Mouse (Mus musculus): Measurements from ENCODE around the gene Alpl.

DNA sequence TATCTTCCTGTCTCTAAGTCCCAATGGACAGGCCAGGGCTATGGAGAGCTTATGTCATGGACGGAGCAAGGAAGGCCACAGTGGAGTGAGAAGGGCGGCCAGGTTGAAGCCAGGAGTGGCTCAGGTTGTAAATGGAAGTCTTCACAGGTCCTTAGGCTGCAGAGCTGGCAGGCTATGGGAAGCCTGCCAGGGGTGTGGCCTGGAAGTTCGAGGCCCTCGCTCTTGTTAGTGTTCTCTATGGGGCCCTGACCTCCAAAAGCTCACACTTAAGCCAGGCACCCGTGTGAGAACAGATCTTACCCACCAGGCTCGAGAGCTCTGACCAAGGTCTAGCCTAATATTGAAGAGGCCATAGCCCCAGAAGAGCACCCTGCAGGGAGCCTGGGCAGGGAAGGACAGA lies 9.7 kb downstream of the Alpl start:
- TF ChIP-seq CTCF (IDR thresholded peaks at IDR 0.05; ENCODE audit: extremely low read depth, insufficient read depth, insufficient read length, insufficient replicate concordance): no peak
- TF ChIP-seq POLR2A (IDR thresholded peaks at IDR 0.05; ENCODE audit: low read depth, low read length): no peak

Measured in spleen, adult 2 months (tissue).